Mouse (Mus musculus) mouse trophoblast stem cell (cell line): ENCODE measurements around the gene Hist2h2be.
"Not testable (repeated sequence)": the region's sequence is repeated elsewhere in the genome, so short reads cannot be mapped to it uniquely, and the experiment has no call there.

Source experiments
- in situ Hi-C, 2 experiments: fragments of 300-500 bp; cut with MseI, MboI; formaldehyde crosslinking; loops; 2 replicates in 1 of 2; 3 replicates in 1 of 2; pipeline ENCODE4 v1.15.1; 2025

Gene Hist2h2be

DNA sequence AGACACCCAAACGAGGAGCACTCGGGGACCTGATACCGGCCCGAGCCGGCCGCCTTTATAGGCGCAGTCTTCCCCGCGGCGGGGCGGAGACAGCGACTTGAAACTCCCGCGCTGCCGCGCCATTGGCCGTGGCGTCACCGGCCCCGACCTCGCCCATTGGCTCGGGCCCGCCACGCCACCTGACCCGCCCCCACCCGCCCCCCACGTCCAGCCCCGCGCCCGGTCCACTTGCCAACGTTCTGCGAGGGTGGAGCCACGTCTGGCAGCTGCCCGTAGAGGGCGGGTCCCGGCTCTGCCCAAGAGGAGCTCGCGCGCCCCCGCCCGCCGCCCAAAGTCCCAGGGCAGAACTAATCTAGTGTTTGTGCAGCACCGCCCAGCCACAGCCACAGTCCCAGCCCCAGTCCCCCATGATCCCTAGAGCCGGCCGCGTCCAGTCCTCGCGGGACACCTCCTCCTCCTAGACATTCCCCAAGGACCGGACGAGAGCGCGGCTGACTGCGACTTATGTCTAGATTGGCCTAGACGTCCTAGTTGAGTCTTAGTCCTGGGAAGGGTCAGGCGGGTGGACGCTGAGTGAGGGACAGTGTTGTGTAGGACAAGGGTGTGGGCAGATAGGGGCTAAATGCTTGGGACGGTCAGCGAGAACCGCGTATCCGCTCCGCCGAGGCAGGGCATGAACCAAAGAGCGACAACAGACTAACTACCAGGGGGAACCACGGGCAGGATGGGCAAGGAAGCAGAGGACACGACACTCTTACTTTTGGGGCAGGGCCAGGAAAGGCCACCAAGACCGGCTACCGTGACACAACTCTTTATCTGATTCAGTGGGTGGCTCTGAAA is 18.3 kb downstream of the Hist2h2be start, which contains the start of gene Hist2h3c2:
TSS of gene Hist2h3c2 (minus strand) at position 174 of the 840 bp plus-strand sequence.
- in situ Hi-C loops: not testable (repeated sequence)

DNA sequence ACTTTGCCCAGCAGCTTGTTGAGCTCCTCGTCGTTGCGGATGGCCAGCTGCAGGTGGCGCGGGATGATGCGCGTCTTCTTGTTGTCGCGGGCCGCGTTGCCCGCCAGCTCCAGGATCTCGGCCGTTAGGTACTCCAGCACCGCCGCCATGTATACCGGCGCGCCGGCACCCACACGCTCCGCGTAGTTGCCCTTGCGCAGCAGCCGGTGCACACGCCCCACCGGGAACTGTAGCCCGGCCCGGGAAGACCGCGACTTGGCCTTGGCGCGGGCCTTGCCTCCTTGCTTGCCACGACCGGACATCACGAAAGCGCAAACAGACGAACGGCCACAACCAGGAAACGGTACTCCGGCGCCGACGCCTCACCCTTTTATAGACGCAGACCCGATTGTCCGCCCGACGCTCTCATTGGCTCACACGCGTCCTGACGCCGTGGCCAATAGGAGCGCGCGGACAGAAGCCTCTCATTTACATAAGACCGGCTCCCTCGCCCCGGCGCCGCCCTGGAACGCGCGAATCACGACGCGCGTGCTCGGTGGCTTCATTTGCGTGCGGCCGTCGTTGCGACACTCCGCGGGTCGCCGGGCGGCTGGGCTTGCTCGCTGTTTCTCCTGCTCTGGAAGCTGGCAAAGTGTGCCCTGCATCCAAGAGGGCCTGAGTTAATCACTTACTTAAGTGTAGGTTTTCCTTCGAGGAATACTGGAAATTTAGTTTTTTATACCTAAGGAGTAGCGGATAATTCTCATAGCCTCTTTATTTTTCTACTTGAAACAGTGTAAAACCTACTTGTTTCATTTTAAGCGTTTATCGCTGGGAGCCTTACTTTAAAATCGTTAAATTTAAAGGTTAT is 19.3 kb downstream of the Hist2h2be start, which contains the start of gene Hist2h2aa2:
TSS of gene Hist2h2aa2 (minus strand) at position 328 of the 850 bp plus-strand sequence.
- in situ Hi-C loops: not testable (repeated sequence)

DNA sequence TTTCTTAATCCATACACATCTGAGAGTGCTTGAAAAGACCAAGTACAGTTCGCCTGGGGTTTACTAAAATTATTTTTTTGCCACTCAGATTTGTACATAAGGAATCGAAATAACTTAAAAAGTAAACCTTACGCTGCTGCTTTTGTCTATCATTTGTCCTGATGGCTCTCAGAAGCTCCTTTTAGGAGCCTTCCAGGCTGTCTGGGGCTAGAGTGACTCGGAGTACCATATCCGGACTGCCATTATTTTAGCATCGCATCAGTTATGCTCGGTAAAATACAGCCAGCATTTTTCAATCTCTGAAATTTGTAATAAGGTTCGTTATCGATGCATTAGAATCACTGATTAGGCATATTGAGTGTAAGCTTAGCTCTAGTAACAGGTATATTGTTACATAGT is 19.9 kb downstream of the Hist2h2be start:
- in situ Hi-C loops: no loop called here

DNA sequence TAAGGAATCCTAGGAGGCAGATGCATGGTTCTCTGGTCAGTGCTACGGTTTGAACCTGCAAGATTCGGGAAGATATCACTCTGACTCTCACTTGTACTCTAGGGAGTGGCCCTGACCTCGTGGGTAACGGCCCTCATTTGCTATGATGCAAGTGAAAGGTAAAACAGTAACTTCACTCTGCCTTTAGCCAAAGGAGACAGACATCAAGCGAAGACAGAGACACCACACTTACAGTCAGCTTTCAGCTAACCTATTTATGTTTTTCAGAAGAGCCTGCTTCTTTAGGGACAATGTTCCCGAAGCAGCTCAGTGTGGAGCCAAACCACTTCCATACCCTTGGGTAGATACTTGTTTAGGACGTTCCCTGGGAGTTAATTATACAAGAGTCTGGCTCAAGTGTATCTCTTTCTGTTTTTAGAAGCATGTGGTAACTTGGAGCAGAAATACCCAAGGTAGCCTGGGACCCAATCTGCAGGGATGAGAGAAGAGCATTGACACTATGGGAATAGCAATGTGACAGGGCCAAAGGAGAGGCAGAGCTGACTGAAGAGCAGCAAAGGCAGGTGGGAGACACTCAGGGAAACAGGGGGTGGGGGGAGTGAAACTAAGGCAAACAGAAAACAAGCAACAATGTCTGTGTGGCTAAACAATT is 23.1 kb downstream of the Hist2h2be start:
- in situ Hi-C loops: no loop called here

DNA sequence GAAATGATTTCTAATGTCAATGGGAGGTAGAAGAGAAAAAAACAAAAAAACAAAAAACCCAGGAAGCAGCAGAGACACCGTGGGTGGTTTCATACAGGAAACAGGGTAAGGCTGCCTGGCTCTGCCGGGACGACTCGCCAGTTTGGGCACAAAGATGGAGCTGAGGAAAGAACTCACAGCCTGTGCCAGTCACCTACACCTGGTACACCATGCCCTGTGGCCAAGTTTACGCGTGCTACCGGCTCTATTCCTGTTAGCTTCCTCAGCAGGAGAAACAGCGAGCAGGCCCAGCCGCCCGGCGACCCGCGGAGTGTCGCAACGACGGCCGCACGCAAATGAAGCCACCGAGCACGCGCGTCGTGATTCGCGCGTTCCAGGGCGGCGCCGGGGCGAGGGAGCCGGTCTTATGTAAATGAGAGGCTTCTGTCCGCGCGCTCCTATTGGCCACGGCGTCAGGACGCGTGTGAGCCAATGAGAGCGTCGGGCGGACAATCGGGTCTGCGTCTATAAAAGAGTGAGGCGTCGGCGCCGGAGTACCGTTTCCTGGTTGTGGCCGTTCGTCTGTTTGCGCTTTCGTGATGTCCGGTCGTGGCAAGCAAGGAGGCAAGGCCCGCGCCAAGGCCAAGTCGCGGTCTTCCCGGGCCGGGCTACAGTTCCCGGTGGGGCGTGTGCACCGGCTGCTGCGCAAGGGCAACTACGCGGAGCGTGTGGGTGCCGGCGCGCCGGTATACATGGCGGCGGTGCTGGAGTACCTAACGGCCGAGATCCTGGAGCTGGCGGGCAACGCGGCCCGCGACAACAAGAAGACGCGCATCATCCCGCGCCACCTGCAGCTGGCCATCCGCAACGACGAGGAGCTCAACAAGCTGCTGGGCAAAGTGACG is 24.3 kb downstream of the Hist2h2be start, which contains the start of gene Hist2h2aa1:
TSS of gene Hist2h2aa1 (plus strand) at position 495 of the 884 bp plus-strand sequence.
- in situ Hi-C loops: not testable (repeated sequence)

DNA sequence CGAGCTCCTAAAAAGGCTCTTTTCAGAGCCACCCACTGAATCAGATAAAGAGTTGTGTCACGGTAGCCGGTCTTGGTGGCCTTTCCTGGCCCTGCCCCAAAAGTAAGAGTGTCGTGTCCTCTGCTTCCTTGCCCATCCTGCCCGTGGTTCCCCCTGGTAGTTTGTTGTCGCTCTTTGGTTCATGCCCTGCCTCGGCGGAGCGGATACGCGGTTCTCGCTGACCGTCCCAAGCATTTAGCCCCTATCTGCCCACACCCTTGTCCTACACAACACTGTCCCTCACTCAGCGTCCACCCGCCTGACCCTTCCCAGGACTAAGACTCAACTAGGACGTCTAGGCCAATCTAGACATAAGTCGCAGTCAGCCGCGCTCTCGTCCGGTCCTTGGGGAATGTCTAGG is 25.1 kb downstream of the Hist2h2be start:
- in situ Hi-C loops: not testable (repeated sequence)

DNA sequence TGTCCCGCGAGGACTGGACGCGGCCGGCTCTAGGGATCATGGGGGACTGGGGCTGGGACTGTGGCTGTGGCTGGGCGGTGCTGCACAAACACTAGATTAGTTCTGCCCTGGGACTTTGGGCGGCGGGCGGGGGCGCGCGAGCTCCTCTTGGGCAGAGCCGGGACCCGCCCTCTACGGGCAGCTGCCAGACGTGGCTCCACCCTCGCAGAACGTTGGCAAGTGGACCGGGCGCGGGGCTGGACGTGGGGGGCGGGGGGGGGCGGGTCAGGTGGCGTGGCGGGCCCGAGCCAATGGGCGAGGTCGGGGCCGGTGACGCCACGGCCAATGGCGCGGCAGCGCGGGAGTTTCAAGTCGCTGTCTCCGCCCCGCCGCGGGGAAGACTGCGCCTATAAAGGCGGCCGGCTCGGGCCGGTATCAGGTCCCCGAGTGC is 25.5 kb downstream of the Hist2h2be start, which contains the start of gene Hist2h3c1:
TSS of gene Hist2h3c1 (plus strand) at position 259 of the 430 bp plus-strand sequence.
- in situ Hi-C loops: not testable (repeated sequence)

DNA sequence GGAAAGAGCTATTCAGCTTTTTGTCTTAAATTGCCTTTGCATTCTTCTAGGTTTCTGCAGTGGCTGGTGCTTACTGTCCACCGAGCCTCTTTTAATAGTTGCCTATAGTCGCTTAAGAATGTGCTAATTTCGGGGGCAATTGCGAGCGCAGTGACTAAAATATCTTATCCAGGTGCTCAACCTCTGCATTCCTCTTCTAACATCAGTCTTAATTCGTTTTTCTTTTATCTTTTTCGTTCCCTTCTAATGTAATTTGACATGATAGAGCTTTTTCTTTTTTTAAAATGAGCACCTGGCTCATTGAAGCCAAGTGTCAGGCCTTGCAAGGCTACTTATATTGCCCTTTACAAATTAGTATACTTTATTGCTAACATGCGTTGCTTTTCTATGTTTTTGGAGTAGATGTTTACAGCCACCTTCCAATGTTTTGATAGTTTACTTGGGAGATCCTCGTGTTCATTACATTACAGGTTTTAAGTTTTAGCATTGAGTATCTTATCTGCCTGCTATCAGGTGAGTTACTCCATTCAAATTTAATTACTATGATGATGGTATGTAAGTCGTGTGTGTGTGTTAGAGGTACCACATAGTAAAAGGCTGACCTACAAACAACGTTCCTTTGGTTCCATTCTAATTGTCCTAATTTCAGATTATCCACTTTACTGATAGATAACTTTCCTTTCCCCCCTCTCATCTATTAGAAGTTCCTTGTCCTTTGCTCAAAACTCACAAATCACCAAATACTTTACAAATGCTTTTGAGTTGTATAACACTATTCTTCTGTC is 26.6 kb downstream of the Hist2h2be start:
- in situ Hi-C loops: no loop called here

DNA sequence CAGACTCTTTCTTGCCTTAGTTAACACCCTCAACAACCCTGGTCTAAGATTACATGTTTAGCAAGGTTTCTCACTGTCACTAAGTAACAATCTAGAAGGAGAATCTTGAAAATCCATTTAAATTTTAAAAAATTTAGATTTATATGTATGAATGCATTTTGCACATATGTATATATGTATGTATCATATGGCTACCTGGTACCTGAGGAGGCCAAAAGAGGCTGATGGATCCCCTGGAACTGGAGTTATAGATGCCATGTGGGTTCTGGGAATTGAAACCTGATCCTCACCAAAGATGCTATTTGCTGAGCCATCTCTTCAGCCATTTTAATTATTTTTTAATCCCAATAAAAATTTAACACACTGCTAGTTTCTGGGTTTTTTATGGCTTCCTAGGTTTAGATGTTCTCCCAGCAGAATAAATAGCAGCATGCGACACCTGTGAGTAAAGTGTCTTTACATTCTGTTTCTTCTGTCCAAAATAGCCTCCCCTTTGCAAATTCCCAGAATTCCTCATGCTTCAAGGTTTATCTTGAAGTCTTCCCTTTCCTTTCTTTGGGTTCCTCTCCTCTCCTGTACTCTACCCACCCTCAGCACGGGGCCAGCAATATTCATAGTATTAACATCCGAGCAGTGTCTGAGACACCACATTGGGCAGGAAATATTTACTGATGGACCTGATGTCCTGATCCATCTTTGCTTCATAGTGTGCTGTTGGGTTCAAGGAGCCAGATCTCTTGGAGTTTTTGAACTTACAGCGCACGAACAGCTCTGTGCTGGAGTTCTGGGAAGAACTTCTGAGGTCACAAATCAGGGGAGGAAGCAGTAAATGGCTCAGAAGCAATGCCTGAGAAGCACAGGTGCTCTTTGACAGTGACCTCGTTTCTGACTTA is 27.5 kb downstream of the Hist2h2be start:
- in situ Hi-C loops: no loop called here

DNA sequence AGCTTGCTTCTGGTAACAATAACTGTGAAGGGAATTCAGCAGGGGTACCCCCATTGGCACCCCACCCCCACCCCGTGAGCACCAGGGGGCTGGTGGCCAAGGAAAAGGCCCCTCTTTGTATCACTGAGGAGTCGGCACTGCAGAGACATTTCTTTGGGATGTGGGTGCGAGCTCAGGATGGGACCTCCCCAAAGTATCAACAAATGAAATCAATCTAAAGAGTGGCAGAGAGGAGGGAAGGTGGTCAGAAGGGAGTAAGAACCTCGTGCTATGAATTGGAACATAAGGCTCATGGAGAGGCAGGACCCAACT is 28.1 kb downstream of the Hist2h2be start:
- in situ Hi-C loops: no loop called here

DNA sequence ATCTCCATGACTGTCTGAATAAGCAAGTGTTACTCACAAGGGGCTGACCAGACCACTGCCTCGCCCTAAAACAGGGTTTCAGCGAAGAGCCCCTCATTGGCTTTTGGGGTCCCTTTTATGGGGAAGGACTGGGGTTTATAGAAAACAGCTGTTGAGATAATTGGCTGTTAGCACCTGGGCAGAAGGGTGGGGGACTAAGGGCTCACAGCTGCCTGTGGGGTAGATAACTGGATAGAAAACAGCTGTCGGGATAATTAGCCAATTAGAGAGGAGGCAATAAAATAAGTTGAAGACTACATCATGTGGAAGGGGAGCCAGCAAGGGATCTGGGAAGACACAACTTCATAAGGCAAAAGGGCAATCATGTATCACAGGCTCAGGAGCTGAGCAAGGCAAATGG is 30.0 kb downstream of the Hist2h2be start:
- in situ Hi-C loops: no loop called here

DNA sequence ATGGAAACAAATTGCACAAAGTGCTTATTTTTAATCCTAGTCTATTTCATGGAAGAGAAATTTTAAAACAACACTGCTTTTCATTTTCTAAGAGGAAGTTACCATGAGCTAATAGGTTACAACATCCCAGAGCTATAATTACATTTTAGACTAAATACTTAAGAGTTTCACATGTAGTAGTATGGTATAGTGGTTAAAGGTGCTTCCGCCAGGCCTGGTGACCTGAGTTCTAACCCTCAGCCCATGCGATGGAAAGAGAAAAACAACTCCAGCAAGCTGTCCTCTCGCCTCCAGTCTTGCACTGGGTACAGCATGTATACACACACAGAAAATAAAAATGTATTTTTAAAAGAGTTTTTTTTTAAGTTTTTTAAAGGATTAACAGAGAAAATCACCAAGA is 30.9 kb downstream of the Hist2h2be start:
- in situ Hi-C loops: no loop called here

DNA sequence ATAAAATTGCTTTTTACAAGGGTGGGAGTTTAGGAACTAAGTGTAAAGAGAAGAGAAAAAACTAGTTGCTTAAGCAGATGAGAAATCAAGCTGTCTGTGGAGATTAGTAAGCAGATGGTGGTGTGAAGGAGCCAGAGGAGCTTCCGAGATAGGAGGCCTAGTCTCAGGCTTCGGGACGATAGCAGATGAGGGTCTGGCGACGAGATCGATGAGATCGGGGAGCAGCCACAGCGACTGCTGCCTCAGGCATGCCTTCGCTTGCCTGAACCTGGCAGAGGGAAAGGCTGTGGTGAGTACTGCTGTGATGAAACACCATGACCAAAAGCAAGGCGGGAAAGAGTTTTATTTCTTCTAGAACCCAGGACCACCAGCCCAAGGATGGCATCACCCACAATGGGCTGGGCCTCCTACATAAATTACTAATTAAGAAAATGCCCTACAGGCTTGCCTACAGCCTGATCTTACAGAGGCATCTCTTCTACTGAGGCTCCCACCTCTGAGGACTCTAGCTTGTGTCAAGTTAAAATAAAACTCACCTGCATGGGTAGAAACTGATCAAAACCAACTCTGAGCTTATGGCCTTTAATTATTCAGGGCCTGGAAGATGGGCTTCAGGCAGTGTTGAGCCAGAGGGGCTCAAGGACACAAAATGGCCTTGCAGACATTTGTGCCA is 33.9 kb downstream of the Hist2h2be start:
- in situ Hi-C loops: no loop called here

DNA sequence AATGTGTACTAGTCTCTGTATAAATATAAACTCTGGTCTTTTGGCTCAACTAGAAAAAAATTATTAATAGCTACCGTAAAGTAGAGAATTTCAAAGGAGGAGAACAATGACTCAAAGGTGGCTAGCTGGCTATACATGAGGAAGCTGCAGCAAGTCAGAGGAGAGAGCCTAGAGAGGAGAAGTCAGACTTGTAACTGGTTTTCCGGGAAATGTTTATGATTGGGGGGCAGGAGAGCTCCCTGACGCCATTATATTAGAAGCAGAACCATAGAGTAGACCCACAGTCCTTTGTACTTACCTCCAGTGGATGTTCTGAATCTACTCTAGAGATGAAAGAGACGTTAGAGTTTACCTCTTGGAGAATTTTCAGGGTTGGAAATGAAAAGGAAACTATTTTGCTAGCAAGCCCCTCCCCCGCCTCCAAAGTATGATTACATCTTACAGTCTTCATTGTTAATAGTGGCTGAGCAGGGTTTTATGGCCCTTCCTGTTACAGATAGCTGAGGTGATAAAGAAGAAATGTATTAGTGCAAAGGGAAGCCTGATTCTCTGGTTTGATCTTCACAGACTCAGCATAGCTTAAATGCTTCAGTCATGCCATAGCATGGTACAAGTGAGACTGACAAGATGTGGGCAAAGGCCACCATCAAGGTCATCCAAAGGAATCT is 35.1 kb downstream of the Hist2h2be start:
- in situ Hi-C loops: no loop called here

DNA sequence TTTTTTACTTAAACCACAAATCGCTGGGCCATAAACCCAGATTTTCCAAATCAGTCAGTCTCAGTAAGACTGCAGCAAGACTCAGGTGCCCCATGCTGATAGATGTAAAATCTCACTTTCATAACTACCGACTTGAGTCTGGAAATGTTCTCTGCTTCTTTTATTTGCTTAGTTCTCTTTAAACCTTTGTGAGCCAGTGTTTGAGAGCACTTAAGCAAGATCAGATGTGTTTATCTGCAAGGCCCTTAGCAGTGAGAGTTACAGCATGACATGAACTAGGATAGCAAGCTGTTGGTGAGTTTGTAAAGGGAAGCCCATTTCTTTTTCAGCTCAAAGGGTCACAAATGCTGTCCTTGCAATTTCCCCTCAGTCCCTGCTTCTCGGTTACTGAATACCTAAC is 36.3 kb downstream of the Hist2h2be start:
- in situ Hi-C loops: no loop called here

DNA sequence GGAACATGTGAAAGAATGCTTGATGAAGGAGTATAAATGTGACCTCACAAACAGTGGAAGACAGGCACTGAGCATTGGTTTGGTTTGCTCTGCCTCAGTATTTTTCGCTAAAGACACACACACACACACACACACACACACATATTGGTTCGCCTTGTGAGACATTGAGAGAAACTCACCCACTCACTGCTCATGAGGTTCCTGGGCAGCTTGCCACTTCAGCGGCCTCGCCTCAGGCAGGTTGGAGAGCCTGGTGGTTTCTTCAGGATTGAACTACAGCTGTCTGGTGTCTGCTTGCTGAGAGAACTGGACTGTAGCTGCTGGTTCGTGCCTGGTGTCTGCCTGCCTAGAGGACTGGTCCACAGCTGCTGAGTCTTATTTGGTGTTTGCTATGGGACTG is 39.3 kb downstream of the Hist2h2be start:
- in situ Hi-C loops: no loop called here

DNA sequence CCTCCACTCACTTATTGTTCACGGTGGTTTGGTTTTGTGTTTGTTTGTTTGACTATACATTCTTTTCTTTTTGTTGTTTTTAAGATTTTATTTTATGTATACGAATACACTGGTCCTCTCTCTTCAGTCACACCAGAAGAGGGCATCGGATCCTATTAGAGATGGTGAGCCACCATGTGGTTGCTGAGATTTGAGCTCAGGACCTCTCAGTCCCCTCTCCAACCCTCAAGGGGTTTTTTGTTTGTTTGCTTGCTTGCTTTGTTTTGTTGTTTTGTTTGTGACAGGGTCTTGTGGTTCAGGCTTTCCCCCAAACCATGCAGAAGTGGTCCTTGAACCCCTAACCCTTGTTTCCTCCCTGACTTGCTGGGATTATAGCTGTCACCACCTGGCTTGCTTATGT is 40.7 kb downstream of the Hist2h2be start:
- in situ Hi-C loops: no loop called here
